Mouse (Mus musculus): ENCODE measurements around the gene Cdh13. TPM values are rescaled to one million over a fixed set of nuclear protein-coding genes. Genes with fewer than 3 reads are reported as not detected.

Gene Cdh13
- total RNA-seq, 1 experiment from 2014 or later = not detected

DNA sequence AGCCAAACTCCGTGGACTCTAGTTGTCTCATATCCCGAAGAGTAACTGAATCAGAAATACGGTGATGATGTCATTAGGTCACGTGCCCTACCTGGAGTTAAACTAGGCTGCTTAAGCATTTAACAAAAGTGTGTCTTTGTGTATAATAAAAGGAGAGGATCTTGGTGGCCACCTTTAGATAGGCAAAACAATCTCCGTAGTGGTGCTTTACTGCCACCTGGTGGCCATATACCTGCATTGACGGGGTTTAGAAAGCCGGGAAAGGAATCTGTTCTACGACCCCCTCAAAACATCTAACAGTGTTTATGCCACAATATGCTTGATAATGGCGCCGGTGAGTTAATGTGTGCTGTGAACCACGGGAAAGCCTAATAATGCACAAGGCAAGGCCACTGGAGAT is 781.0 kb downstream of the Cdh13 start:
- ATAC-seq (ENCODE audit: extremely low read depth, insufficient number of reproducible peaks, low FRiP score, poor library complexity, severe bottlenecking) = no peak

- ATAC-seq (ENCODE audit: extremely low read depth, insufficient number of reproducible peaks, low FRiP score, poor library complexity, severe bottlenecking) = no peak
Observed at GRCm38 (mm10) chr8:119072291-119072690, 788.8 kb downstream of the Cdh13 start.

DNA sequence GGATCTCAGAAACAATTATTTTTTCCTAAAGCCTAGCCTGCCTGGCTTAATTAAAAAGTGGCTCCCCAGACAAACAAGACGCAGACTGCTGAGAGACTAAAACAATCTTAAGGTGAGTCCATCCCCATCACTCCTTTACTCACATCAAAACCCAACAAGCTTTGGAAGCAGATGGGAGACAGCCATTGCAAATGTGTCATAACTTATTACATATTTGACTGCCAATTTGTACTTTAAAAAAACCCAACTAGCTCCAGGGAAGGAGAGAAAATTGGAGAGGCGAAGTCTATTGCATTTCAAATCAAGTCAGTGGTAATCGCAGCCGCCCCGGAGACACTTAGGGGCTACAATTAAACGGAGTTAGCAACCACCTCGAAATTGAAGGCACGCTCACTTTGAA is 801.5 kb downstream of the Cdh13 start:
- no peak for ATAC-seq (ENCODE audit: extremely low read depth, insufficient number of reproducible peaks, low FRiP score, poor library complexity, severe bottlenecking)

DNA sequence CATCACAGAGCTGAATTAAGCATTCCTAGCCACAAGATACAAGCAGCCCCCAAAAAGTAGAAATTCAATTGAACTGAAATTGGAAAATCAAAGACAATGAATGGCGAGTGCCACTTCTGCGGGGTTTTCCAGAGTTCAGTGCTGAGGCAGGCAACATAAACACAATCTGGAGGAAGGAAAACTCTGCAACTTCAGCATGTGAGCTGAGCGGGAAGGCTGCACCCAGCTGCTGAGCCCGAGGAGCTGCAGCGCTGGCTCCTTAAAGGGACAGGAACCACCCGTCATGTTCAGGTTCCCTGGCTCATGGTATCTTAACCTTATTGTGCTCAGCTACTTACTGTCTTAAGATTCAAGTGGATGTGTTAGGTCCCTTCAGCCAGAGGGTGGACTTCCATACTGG is 814.7 kb downstream of the Cdh13 start:
- ATAC-seq (ENCODE audit: extremely low read depth, insufficient number of reproducible peaks, low FRiP score, poor library complexity, severe bottlenecking) = no peak

GRCm38 (mm10) chr8:119102871-119103270 is 819.3 kb downstream of the Cdh13 start:
- no peak for ATAC-seq (ENCODE audit: extremely low read depth, insufficient number of reproducible peaks, low FRiP score, poor library complexity, severe bottlenecking)

- ATAC-seq (ENCODE audit: extremely low read depth, insufficient number of reproducible peaks, low FRiP score, poor library complexity, severe bottlenecking) = no peak
Observed at GRCm38 (mm10) chr8:119109655-119110054, 826.1 kb downstream of the Cdh13 start.

DNA sequence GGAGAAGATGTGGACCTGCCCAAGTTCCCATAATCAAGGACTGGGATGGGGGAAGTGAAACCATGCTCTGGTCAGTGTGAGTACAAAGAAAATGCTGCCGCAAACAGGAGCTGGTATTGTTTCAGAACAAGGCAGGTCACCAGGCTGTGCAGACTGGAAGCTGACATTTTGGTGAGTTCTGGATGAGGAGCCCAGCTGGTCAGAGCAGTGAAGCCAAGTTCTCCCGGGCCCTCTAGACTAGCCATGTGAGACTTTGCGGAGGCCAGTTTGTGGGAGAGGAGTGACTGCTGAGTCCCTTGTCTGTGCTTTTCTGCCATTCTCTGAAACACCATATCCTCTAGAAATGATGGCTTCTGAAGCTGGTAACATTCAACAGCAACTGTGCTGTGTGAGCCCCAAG is 829.3 kb downstream of the Cdh13 start:
- ATAC-seq (ENCODE audit: extremely low read depth, insufficient number of reproducible peaks, low FRiP score, poor library complexity, severe bottlenecking) = no peak

DNA sequence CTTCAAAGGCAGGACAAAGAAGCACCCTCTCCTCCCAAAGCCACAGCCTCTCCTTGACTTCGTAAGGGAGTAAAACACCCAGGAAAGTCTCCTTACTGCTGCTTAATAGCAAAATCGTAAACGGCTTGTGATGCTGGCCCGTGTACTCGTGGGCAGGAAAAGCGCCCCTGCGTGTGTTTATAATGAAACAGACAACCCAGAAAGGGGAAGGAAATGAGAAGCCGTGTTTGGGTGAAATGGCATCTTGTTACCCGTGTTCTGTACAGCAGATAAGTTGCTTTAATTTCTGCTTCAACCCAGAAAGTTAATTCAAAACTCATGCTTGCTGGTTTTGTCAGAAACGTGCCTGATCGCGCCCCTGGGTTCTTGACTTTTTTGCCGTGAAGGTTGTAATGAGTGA is 837.7 kb downstream of the Cdh13 start:
- ATAC-seq (ENCODE audit: extremely low read depth, insufficient number of reproducible peaks, low FRiP score, poor library complexity, severe bottlenecking) = no peak

GRCm38 (mm10) chr8:119127841-119128240 is 844.3 kb downstream of the Cdh13 start:
- ATAC-seq (ENCODE audit: extremely low read depth, insufficient number of reproducible peaks, low FRiP score, poor library complexity, severe bottlenecking) = no peak

GRCm38 (mm10) chr8:119128266-119128665 is 844.7 kb downstream of the Cdh13 start:
- ATAC-seq (ENCODE audit: extremely low read depth, insufficient number of reproducible peaks, low FRiP score, poor library complexity, severe bottlenecking) = no peak

DNA sequence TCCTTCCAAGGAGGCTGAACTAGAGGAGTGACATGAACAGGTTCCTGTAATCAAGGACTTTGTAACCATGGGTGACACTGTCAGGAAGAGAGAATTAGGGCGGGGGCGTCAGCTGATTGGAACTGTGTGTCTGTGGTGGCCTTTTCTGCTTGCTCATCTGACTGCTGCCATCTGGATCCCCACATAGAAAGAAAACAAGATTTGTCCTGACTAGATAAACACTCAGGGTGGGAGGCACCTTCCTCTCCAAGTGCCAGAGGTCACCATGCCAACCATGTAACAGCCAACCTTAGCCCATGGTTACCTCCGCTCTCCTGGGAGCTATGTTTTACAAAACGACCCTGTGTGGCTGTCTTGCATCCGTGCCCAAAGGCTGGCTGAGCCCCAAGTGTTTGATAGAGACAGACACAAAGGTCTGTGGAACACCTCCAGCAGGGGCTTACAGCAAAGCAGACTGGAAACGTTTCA is 873.0 kb downstream of the Cdh13 start:
- no peak for ATAC-seq (ENCODE audit: extremely low read depth, insufficient number of reproducible peaks, low FRiP score, poor library complexity, severe bottlenecking)

DNA sequence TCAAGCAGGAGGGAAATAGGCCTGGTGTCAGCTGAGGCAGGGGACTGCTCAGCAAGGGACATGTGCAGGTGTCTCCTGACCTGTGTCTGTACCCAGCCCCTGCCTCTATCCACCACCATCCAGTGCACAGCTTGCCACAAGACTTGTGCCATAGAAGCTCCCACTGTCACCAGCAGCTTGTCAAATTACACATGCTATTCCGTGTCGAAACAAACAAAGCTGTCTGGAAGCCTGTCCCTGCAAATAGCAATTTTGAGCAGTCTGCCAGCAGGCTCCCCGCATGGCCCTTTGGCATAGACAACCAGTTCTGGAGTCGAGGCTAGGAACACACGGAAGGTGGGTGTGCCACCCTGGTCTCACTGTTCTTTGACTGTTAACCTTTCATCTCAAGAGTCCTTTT is 875.1 kb downstream of the Cdh13 start:
- ATAC-seq (ENCODE audit: extremely low read depth, insufficient number of reproducible peaks, low FRiP score, poor library complexity, severe bottlenecking) = no peak

DNA sequence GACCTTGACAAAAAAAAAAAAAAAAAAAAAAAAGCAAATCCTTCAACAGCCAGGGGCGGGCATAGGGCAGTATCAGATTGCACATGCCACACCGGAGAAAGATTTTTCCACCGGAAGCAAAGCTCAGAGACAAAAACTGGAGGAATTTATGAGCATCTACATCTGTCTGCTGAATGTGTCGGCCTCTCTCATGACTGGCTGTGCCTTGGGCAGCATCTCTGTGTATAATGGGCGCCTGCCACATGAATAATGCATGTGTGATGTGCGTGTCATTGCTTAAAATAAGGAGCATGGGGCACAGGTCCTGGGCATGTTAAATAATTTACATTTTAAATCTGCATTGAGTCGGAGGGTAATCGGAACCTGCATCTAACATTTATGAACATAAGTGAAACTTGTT is 876.3 kb downstream of the Cdh13 start:
- no peak for ATAC-seq (ENCODE audit: extremely low read depth, insufficient number of reproducible peaks, low FRiP score, poor library complexity, severe bottlenecking)

GRCm38 (mm10) chr8:119164076-119164475 is 880.5 kb downstream of the Cdh13 start:
- no peak for ATAC-seq (ENCODE audit: extremely low read depth, insufficient number of reproducible peaks, low FRiP score, poor library complexity, severe bottlenecking)

GRCm38 (mm10) chr8:119177226-119177935 is 893.8 kb downstream of the Cdh13 start:
- ATAC-seq (ENCODE audit: extremely low read depth, insufficient number of reproducible peaks, low FRiP score, poor library complexity, severe bottlenecking) = no peak

- ATAC-seq (ENCODE audit: extremely low read depth, insufficient number of reproducible peaks, low FRiP score, poor library complexity, severe bottlenecking) = no peak
Observed at GRCm38 (mm10) chr8:119180626-119181025, 897.1 kb downstream of the Cdh13 start.

GRCm38 (mm10) chr8:119195695-119196094 is 912.2 kb downstream of the Cdh13 start:
- ATAC-seq (ENCODE audit: extremely low read depth, insufficient number of reproducible peaks, low FRiP score, poor library complexity, severe bottlenecking) = no peak

- ATAC-seq (ENCODE audit: extremely low read depth, insufficient number of reproducible peaks, low FRiP score, poor library complexity, severe bottlenecking) = no peak
Observed at GRCm38 (mm10) chr8:119196486-119197150, 913.1 kb downstream of the Cdh13 start.

DNA sequence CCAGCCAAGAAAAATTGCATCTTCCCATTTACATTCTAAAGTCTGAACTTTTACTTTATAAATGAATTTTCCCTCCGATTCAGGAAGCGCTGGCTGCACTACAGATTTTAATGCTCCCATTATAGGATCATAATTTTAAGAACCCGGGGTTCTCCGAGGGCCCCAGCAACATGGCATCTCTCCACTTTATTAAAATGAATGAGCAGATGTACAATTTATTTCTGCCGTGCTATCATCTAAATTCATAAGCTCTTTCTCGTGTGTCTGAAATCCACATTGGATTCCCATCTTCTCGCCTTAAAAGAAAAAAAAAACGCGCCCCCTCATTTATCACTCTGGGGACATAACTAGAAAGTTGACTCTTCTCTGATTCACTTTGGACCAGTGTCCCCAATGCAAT is 925.0 kb downstream of the Cdh13 start:
- no peak for ATAC-seq (ENCODE audit: extremely low read depth, insufficient number of reproducible peaks, low FRiP score, poor library complexity, severe bottlenecking)

DNA sequence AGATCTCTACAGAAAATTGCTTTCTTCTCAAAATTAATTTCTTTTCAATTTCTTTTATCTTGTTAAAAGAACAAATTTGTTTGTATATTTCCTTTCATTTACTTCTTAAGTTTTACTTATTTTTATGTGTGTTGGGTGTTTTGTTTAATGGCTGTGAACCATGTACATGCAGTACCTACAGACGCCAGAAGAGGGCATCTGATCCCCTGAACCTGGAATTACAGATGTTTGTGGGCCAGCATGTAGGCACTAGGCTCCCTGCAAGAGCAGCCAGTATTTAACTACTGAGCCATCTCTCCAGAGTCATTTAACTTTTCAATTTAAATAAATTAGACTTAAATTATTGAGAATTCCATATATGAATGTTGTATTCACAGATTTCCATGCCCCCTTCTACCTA is 941.0 kb downstream of the Cdh13 start:
- no peak for ATAC-seq (ENCODE audit: extremely low read depth, insufficient number of reproducible peaks, low FRiP score, poor library complexity, severe bottlenecking)

GRCm38 (mm10) chr8:119245181-119245580 is 961.6 kb downstream of the Cdh13 start:
- no peak for ATAC-seq (ENCODE audit: extremely low read depth, insufficient number of reproducible peaks, low FRiP score, poor library complexity, severe bottlenecking)

Data from neutrophil, adult 5-6 weeks (primary cell).